Mouse (Mus musculus) cerebellum, adult 2 months (tissue): Measurements from ENCODE around the gene Sspo.

ENCODE experiments used
- CTCF ChIP-seq: fragments of 200-500 bp; IDR thresholded peaks from 2 replicates; pipeline ENCODE4 v1.5.1; 2011; ENCODE audit warnings: low read depth, mild to moderate bottlenecking, control low read depth, low read length, moderate library complexity, borderline replicate concordance; ENCODE audit not compliant: insufficient read depth
- POLR2A ChIP-seq: fragments of 200-500 bp; IDR thresholded peaks from 2 replicates; pipeline ENCODE4 v1.6.1; 2011; ENCODE audit warnings: low read length, control low read depth, borderline replicate concordance; ENCODE audit not compliant: insufficient read depth

GRCm38 (mm10) chr6:48478446-48478845, 30.4 kb downstream of the Sspo start:
- TF ChIP-seq POLR2A (no peak), CTCF (no peak)
